Mouse (Mus musculus) heart, embryonic 14.5 days (tissue): ENCODE measurements around the gene Cers3. TPM values are rescaled to one million over a fixed set of nuclear protein-coding genes. Genes with fewer than 3 reads are reported as not detected.

Source experiments
- ATAC-seq: fragments of 200-750 bp; cut with Nextera tagmentation; 2 replicates; pipeline ENCODE4 v1.8.0; 2017; ENCODE audit warnings: low read depth, moderate TSS enrichment; ENCODE audit not compliant: insufficient number of reproducible peaks, insufficient read depth, low FRiP score
- H3K27ac ChIP-seq, 2 experiments: fragments of 200-500 bp in 1 of 2; fragments of 300-500 bp in 1 of 2; sonication (generic) in 1 of 2; replicated peaks in 1 of 2; 2 replicates each; pipeline ENCODE4 v1.5.1; 2012 to 2014; ENCODE audit warnings: low read depth in 2 of 2, low read length in 2 of 2, control low read depth in 1 of 2, mild to moderate bottlenecking in 1 of 2, mixed read lengths in 1 of 2; ENCODE audit not compliant: control insufficient read depth in 1 of 2, insufficient read depth in 1 of 2
- H3K27me3 ChIP-seq: fragments of 300-500 bp; sonication (generic); 2 replicates; pipeline ENCODE4 v1.6.1; 2014; ENCODE audit warnings: mild to moderate bottlenecking, low read length, control low read depth; ENCODE audit not compliant: control insufficient read depth, insufficient read depth
- H3K36me3 ChIP-seq: fragments of 300-500 bp; sonication (generic); 2 replicates; pipeline ENCODE4 v1.6.1; 2014; ENCODE audit warnings: mild to moderate bottlenecking, control low read depth, low read length, mixed read lengths; ENCODE audit not compliant: control insufficient read depth, insufficient read depth
- H3K4me1 ChIP-seq, 2 experiments: fragments of 200-500 bp in 1 of 2; fragments of 300-500 bp in 1 of 2; sonication (generic) in 1 of 2; 2 replicates each; pipeline ENCODE4 v1.6.1; 2012 to 2014; ENCODE audit warnings: low read length in 2 of 2, control low read depth in 1 of 2, mixed read lengths in 1 of 2; ENCODE audit not compliant: control insufficient read depth in 2 of 2, insufficient read depth in 2 of 2
- H3K4me2 ChIP-seq: fragments of 300-500 bp; sonication (generic); 2 replicates; pipeline ENCODE4 v1.6.1; 2014; ENCODE audit warnings: mild to moderate bottlenecking, low read length
- H3K4me3 ChIP-seq, 2 experiments: fragments of 200-500 bp in 1 of 2; fragments of 300-500 bp in 1 of 2; sonication (generic) in 1 of 2; 2 replicates each; pipeline ENCODE4 v1.5.1; 2012 to 2014; ENCODE audit warnings: low read length in 2 of 2, mild to moderate bottlenecking in 2 of 2, control low read depth in 1 of 2, low read depth in 1 of 2, moderate library complexity in 1 of 2; ENCODE audit not compliant: control insufficient read depth in 1 of 2, insufficient read depth in 1 of 2
- H3K9ac ChIP-seq: fragments of 300-500 bp; sonication (generic); 2 replicates; pipeline ENCODE4 v1.6.1; 2014; ENCODE audit warnings: mild to moderate bottlenecking, low read length
- H3K9me3 ChIP-seq: fragments of 300-500 bp; sonication (generic); 2 replicates; pipeline ENCODE4 v1.6.1; 2016; ENCODE audit warnings: low read length, control low read depth; ENCODE audit not compliant: control insufficient read depth
- WGBS: fragments of 180-500 bp; shearing (Covaris S2); extraction: QIAGEN DNeasy Blood & Tissue Kit; methylation state at CpG from one replicate; pipeline ENCODE4 v1.1.7; 2014; 5-methylcytosine and 5-hydroxymethylcytosine counted together
- polyA plus RNA-seq: library from polyadenylated mRNA; unstranded; fragments of >200 nt; fragmentation: Nextera tagmentation; extraction: Ambion mirVana; gene quantifications from 2 replicates; pipeline ENCODE4 v1.2.1, GENCODE M21; 2014

Cers3 gene
- polyA plus RNA-seq, 1 experiment from 2014 or later = 0.36 TPM

DNA sequence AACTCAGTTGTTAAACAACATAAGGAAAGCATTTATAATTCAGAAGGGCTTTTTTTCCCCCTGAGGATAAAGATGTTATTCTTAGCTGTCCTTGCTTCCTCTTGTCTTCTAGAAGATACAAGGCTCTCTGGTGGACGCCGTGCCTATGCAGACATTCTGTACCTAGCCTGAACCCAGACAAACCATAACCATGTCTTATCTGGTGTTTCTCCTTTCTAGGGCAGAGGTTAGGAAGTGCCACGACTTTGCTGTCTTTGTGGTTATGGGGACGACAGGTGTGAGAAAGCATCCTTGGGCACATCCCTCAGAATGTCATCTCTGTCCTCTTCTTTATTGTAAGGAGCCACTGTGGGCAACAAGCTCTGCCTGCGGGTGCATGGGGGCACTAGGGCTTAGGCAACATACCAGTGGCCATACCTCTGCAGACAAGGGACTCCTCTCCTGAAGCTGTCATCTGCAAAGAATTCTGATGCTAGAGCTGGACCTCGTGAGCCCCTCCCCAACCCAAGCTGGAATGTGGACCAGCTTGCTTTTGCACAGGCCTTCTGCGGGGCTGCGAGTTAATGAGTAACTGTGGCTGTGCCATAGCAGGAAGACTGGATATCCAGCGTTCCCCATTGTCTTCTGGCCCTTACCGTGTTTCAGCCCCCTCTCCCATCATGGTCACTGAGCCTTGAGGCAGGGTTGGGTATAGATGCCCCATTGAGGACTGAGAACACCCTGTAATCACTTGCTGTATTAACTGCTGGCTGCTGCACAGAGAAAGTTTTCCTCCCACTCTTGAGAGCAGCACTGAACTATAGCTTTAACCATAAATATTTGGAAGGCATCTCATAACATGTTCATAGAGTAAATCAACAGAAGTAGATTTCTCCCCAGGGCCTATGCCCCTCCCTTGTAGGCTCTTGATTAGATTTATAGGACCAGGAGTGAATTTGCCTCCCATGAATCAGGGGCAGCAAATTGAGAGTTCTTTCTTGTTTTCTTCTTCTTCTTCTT is 36.9 kb downstream of the Cers3 start:
- no peak overlapping the region for H3K27ac ChIP-seq
- WGBS = 57% methylated on average over 10 of the region's 10 CpGs
- no peak for ATAC-seq

DNA sequence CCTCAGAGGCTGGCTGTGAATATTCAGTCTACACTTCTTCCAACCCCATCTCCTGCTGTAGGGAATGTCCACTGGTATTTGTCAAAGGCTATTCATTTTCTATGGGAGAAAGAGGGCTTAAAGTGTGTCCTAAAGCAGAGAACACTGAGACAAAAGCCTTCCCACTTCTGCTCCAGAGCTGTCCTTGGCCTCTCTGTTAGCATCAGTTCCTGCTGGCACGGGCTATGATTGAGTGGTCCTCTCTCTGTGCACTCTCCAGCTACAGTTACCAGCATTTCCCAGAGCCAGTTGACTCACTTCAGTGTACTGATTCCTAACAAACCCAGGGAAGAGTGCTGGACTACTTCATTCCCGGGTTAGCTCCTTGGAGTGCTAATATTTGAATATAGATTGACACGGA is 43.2 kb downstream of the Cers3 start:
- H3K4me3 ChIP-seq = no peak overlapping the region
- no peaks in the 10 kb centered on the region for H3K9me3 ChIP-seq
- H3K36me3 ChIP-seq = no peaks in the 10 kb centered on the region
- H3K27ac ChIP-seq = peak overlapping the region in 1 of 2 experiments; percentile 18; a peak in 1 of 4 replicates
- ATAC-seq = no peak
- no peaks in the 10 kb centered on the region for H3K27me3 ChIP-seq
- H3K9ac ChIP-seq = no peak overlapping the region
- 60% methylated on average over 3 of the region's 3 CpGs for WGBS
- H3K4me1 ChIP-seq = peaks cover 8 to 10% of the 10 kb centered on the region in 2 experiments
- no peak overlapping the region for H3K4me2 ChIP-seq

More for the DNA sequence above, 36.9 kb downstream of the Cers3 start:
- H3K4me3 ChIP-seq = no peak overlapping the region
- H3K27me3 ChIP-seq = no peaks in the 10 kb centered on the region
- no peaks in the 10 kb centered on the region for H3K36me3 ChIP-seq
- H3K9ac ChIP-seq = no peak overlapping the region
- no peaks in the 10 kb centered on the region for H3K9me3 ChIP-seq
- no peak overlapping the region for H3K4me2 ChIP-seq
- peaks cover 0 to 6% of the 10 kb centered on the region in 2 experiments; a peak in 2 of 4 replicates for H3K4me1 ChIP-seq

DNA sequence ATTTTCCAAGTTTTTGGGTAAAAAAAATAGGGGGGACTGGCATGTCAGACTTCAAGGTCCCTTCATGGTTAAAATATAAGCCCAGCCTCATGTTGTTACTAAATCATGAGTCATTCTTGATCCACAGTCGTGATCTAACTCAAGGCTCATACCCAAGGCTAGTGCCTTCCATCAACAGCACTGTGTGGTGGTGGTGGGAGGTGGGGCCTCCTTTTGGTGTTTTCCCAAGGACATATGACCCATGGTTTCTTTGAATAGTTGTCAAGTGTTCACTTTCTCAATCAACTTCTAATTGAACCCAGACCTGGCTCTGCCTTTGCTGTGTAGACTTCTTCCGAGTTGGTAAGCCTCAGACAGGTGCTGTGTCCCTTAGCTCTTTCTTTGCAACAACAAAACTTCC is 44.5 kb downstream of the Cers3 start:
- no peaks in the 10 kb centered on the region for H3K27me3 ChIP-seq
- no peak overlapping the region for H3K4me3 ChIP-seq
- H3K4me1 ChIP-seq = peaks cover 8 to 10% of the 10 kb centered on the region in 2 experiments
- 73% methylated on average over 2 of the region's 2 CpGs for WGBS
- H3K27ac ChIP-seq = no peak overlapping the region
- no peak for ATAC-seq
- no peak overlapping the region for H3K9ac ChIP-seq
- H3K9me3 ChIP-seq = no peaks in the 10 kb centered on the region
- no peaks in the 10 kb centered on the region for H3K36me3 ChIP-seq
- H3K4me2 ChIP-seq = no peak overlapping the region

DNA sequence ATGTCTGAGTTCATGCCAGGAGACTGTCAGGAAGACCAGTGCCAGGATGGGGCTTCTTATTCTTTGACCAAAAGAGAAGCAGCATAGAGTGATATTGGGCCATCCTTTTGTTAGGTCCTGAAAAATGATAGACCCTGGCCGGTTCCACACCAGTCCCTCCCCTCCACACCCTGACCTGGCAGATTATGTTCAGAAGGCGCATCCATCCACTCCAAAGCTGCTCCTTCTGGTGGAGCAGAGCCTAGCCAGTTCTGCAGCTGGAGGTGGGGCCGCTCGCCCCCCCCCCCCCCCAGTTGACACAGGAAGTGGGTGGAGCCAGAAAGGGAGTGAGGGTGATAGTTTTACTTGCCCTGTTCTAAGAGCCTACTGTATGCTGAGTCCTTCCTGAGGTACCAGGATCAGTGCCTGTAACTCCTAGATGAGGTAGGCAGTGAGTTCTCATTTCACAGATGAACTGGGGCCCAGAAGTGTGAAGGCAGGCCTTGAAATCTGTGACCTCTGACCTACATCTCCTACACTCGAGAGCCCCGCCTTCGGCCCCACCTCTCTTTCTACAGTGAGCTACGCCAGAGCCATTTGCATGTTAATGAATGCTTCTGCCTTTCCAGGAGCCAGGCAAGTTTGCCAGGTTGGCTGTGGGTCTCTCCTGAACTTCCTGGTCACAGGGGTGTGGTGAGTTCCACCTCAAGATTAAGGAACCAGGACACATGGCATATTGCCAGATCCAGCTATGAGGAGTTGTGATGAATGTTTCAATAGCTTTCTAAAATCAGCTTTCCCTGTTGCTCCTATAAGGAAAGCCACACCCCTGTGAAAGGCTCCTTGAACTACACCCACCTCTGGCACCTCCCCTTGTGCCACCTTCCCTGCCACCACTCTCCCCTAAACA is 46.8 kb downstream of the Cers3 start:
- 33% methylated on average over 6 of the region's 8 CpGs for WGBS
- Histone ChIP-seq H3K4me2 (no peak overlapping the region), H3K4me1 (peaks cover 8 to 10% of the 10 kb centered on the region in 2 experiments), H3K4me3 (no peak overlapping the region), H3K27ac (no peak overlapping the region), H3K27me3 (no peaks in the 10 kb centered on the region), H3K9me3 (no peaks in the 10 kb centered on the region), H3K9ac (no peak overlapping the region), H3K36me3 (no peaks in the 10 kb centered on the region)
- ATAC-seq = no peak

DNA sequence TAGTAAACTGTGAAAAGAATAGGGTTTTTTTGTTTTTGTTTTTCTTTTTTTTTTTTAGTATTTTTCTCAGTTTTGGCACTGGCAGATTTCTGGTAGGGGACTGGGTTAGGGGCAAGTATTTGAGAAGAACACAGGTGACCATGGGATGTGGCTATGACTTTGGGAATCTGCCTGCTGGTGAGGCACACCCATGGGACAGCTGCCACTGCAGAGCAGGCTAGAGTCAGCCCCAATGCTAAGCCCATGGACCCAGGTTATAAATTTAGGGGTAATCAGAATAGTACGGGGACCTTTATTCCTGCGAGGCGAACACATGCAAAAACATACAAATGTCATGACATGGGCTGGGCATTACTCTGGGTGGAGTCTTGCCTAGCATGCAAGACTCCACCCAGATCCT is 47.7 kb downstream of the Cers3 start:
- no peak overlapping the region for H3K4me2 ChIP-seq
- no peak overlapping the region for H3K9ac ChIP-seq
- no peak overlapping the region for H3K27ac ChIP-seq
- H3K4me1 ChIP-seq = peaks cover 8 to 10% of the 10 kb centered on the region in 2 experiments
- no peaks in the 10 kb centered on the region for H3K36me3 ChIP-seq
- no peak overlapping the region for H3K4me3 ChIP-seq
- H3K9me3 ChIP-seq = no peaks in the 10 kb centered on the region
- WGBS = 89% methylated on average over 3 of the region's 3 CpGs
- no peak for ATAC-seq
- H3K27me3 ChIP-seq = no peaks in the 10 kb centered on the region

DNA sequence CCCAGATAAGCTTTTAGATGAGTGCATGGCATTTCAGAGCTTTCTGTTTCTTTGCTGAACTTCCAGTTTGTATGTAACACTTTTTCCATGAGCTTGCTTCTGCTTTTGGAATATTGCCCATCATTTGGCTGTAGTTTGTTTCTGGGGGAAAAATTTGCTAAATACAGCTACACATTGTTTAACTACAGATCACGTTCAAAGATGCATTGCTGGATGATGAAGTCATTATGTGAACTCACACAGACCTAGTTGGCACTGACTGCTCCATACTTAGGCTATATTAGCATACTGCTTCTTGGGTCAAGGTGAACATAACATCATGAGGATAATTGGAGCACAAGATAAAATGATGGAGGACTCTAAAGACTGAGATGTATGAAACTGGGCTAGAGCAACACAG is 53.6 kb downstream of the Cers3 start:
- peaks cover 0 to 13% of the 10 kb centered on the region in 2 experiments; a peak in 1 of 4 replicates for H3K4me1 ChIP-seq
- no peak overlapping the region for H3K4me3 ChIP-seq
- H3K27me3 ChIP-seq = no peaks in the 10 kb centered on the region
- H3K27ac ChIP-seq = peak overlapping the region; percentile 36 to 41; a peak in 2 of 4 replicates
- ATAC-seq = no peak
- 2% methylated on average over 1 of the region's 1 CpGs for WGBS
- H3K9ac ChIP-seq = no peak overlapping the region
- H3K36me3 ChIP-seq = no peaks in the 10 kb centered on the region
- no peaks in the 10 kb centered on the region for H3K9me3 ChIP-seq
- H3K4me2 ChIP-seq = no peak overlapping the region

DNA sequence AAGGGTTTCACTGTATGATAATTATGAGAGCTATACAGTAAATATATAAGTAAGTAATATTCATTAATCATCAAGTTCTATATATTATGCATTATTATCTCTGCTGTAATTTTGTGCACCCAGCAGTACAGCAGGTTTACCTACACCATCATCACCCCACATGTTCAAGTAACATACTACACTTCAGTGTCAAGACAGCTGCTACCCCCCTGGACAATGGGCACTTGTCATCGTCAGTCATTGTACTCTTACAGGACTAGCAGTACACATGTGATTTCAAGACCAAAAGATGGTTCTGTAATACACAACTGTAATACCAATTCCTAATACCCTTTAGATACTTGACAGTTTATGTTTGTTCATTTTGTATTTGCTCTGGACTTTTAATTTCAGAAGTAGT is 54.0 kb downstream of the Cers3 start:
- H3K4me3 ChIP-seq = no peak overlapping the region
- no peak overlapping the region for H3K27ac ChIP-seq
- no peaks in the 10 kb centered on the region for H3K27me3 ChIP-seq
- peaks cover 0 to 13% of the 10 kb centered on the region in 2 experiments; a peak in 1 of 4 replicates for H3K4me1 ChIP-seq
- H3K36me3 ChIP-seq = no peaks in the 10 kb centered on the region
- H3K9ac ChIP-seq = no peak overlapping the region
- 83% methylated on average over 1 of the region's 1 CpGs for WGBS
- no peaks in the 10 kb centered on the region for H3K9me3 ChIP-seq
- no peak for ATAC-seq
- no peak overlapping the region for H3K4me2 ChIP-seq
